11 mouse cellular contexts compared by ENCODE assay signal in genomic region chr9:96982940-96983339, GRCm38 (mm10). TPM values are rescaled to one million over a fixed set of nuclear protein-coding genes. Genes with fewer than 3 reads are reported as not detected.
DNase-seq lines count a peak whose midpoint lies in the region; ATAC-seq and TF ChIP-seq lines count a peak whose summit lies in the region.
"Had no signal": no experiment of that assay in that cellular context is flagged by ENCODE, and none has a peak within 500 bp of the region (broad histone marks: within the 10 kb centered on the region; RNA-seq: fewer than 3 reads in every experiment).

No protein-coding gene starts in this region.

- H3K27me3 ChIP-seq in heart, embryonic 16.5 days (ENCODE audit: control insufficient read depth, insufficient read depth, low read length), result no peaks in the 10 kb centered on the region
- no peaks in the 10 kb centered on the region for H3K27me3 ChIP-seq in liver, adult 2 months (ENCODE audit: control insufficient read depth, insufficient read depth, low read length)
- H3K27me3 ChIP-seq in liver, embryonic 11.5 days (replicated peaks; ENCODE audit: control insufficient read depth, insufficient read depth, low read length), result no peaks in the 10 kb centered on the region
- no peaks in the 10 kb centered on the region for H3K27me3 ChIP-seq in embryonic facial prominence, embryonic 11.5 days (ENCODE audit: control insufficient read depth, insufficient read depth, low read length)

- intact Hi-C loops in heart, postnatal 25 days (cut with DNase I), result no loop called here

- ATAC-seq in heart, embryonic 16.5 days (replicated peaks; ENCODE audit: extremely low read depth, insufficient read depth, low FRiP score), result no peak
- ATAC-seq in liver, embryonic 11.5 days (replicated peaks; ENCODE audit: low FRiP score), result no peak
- ATAC-seq in embryonic facial prominence, embryonic 11.5 days (replicated peaks; ENCODE audit: insufficient number of reproducible peaks, low FRiP score, low TSS enrichment, low read depth), result no peak

- H3K9me3 ChIP-seq in heart, embryonic 16.5 days (replicated peaks; ENCODE audit: control insufficient read depth, low read length), result no peaks in the 10 kb centered on the region
- no peaks in the 10 kb centered on the region for H3K9me3 ChIP-seq in liver, embryonic 11.5 days (ENCODE audit: control insufficient read depth, low read length)
- H3K9me3 ChIP-seq in embryonic facial prominence, embryonic 11.5 days (replicated peaks; ENCODE audit: control insufficient read depth, low read length), result no peaks in the 10 kb centered on the region

- H3K4me2 ChIP-seq in heart, embryonic 16.5 days (ENCODE audit: low read depth, low read length), result no peak overlapping the region
- H3K4me2 ChIP-seq in liver, embryonic 11.5 days, result no peak overlapping the region
- no peak overlapping the region for H3K4me2 ChIP-seq in embryonic facial prominence, embryonic 11.5 days (ENCODE audit: low read depth, low read length)

- no peak for TF ChIP-seq CTCF in liver, adult 2 months (IDR thresholded peaks at IDR 0.05; ENCODE audit: low read depth, low read length)

- no peaks in the 10 kb centered on the region for H3K36me3 ChIP-seq in heart, embryonic 16.5 days (ENCODE audit: control insufficient read depth, insufficient read depth)
- H3K36me3 ChIP-seq in liver, adult 2 months (ENCODE audit: control insufficient read depth, insufficient read depth, low read length), result no peaks in the 10 kb centered on the region
- H3K36me3 ChIP-seq in liver, embryonic 11.5 days (ENCODE audit: control insufficient read depth, insufficient read depth, low read length), result no peaks in the 10 kb centered on the region
- no peaks in the 10 kb centered on the region for H3K36me3 ChIP-seq in embryonic facial prominence, embryonic 11.5 days (replicated peaks; ENCODE audit: control insufficient read depth, insufficient read depth, low read depth, low read length)

- DNase-seq in embryo, embryonic 10 days (ENCODE audit: low spot score), result peak; percentile 53
- DNase-seq in embryo, embryonic 10.5 days (ENCODE audit: low spot score), result no peak
- DNase-seq in heart, postnatal 25 days (ENCODE audit: low spot score), result no peak
- no peak for DNase-seq in liver, adult 2 months (ENCODE audit: extremely low read depth, low read depth, low spot score)
- no peak for DNase-seq in liver, embryonic 11.5 days (ENCODE audit: low spot score)
- DNase-seq in embryonic facial prominence, embryonic 11.5 days (ENCODE audit: low spot score), result no peak
- no peak for DNase-seq in B cell, adult 2 months
- DNase-seq: adrenal gland, postnatal 10 days; cerebellum, postnatal 14 days; liver had no signal

- 36% methylated on average over 3 of the region's 3 CpGs for WGBS in heart, embryonic 16.5 days
- WGBS in liver, adult 2 months, result 85% methylated on average over 3 of the region's 3 CpGs
- 60% methylated on average over 3 of the region's 3 CpGs for WGBS in liver, embryonic 11.5 days
- WGBS in embryonic facial prominence, embryonic 11.5 days, result 30% methylated on average over 3 of the region's 3 CpGs

- TF ChIP-seq POLR2A in liver, adult 2 months (IDR thresholded peaks at IDR 0.05; ENCODE audit: extremely low read depth, insufficient read depth, low read length), result no peak

- no peaks in the 10 kb centered on the region for H3K79me2 ChIP-seq in liver, adult 2 months (ENCODE audit: control insufficient read depth, insufficient read depth, low read length)

- no peak overlapping the region for H3K4me3 ChIP-seq in heart, embryonic 16.5 days (ENCODE audit: low read length)
- H3K4me3 ChIP-seq in liver, adult 2 months (ENCODE audit: insufficient read depth, low read depth, low read length), result no peak overlapping the region
- no peak overlapping the region for H3K4me3 ChIP-seq in liver, embryonic 11.5 days (ENCODE audit: low read depth, low read length)
- H3K4me3 ChIP-seq in embryonic facial prominence, embryonic 11.5 days (ENCODE audit: low read depth, low read length), result no peak overlapping the region

- H3K27ac ChIP-seq in heart, embryonic 16.5 days (ENCODE audit: low read length), result peak overlapping the region; percentile 49
- H3K27ac ChIP-seq in liver, adult 2 months (replicated peaks; ENCODE audit: insufficient read depth, low read depth, low read length), result peak overlapping the region; percentile 25; the same call in 1 of the 2 replicates
- no peak overlapping the region for H3K27ac ChIP-seq in liver, embryonic 11.5 days (ENCODE audit: low read depth, low read length)
- H3K27ac ChIP-seq in embryonic facial prominence, embryonic 11.5 days (replicated peaks; ENCODE audit: low read depth, low read length), result peak overlapping the region; percentile 54

- H3K9ac ChIP-seq in heart, embryonic 16.5 days (ENCODE audit: low read length), result no peak overlapping the region
- H3K9ac ChIP-seq in liver, adult 2 months (ENCODE audit: low read depth, low read length), result no peak overlapping the region
- H3K9ac ChIP-seq in liver, embryonic 11.5 days (ENCODE audit: low read depth, low read length), result no peak overlapping the region
- H3K9ac ChIP-seq in embryonic facial prominence, embryonic 11.5 days (replicated peaks; ENCODE audit: low read length), result no peak overlapping the region

- H3K4me1 ChIP-seq in heart, embryonic 16.5 days (ENCODE audit: control insufficient read depth, insufficient read depth, low read length), result peaks cover 80% of the 10 kb centered on the region
- H3K4me1 ChIP-seq in liver, adult 2 months (ENCODE audit: control insufficient read depth, insufficient read depth, low read length), result peaks cover 19% of the 10 kb centered on the region
- peaks cover 23% of the 10 kb centered on the region for H3K4me1 ChIP-seq in liver, embryonic 11.5 days (replicated peaks; ENCODE audit: control insufficient read depth, insufficient read depth, low read length)
- peaks cover 27% of the 10 kb centered on the region for H3K4me1 ChIP-seq in embryonic facial prominence, embryonic 11.5 days (ENCODE audit: control insufficient read depth, insufficient read depth, low read length)

RNA-seq across cellular contexts. Expression of gene Spsb4, which starts 35.7 kb away (rescaled TPM):
- 53.2 and 53.7 TPM in 2 replicates for polyA plus RNA-seq in heart, embryonic 16.5 days (2015; fragmentation: Nextera tagmentation; extraction: Ambion mirVana)
- 10 to 100 TPM in 1 of 2 experiments, 1 to 10 TPM in 1; 5.6 to 10.5 TPM for total RNA-seq in heart, postnatal 25 days (2021)
- total RNA-seq in liver, adult 2 months (2014; rRNA removed), result 1.5 and 2.1 TPM in 2 replicates
- 2.9 and 3.5 TPM in 2 replicates for polyA plus RNA-seq in liver, adult 2 months (2012; rRNA removed)
- 6.8 and 8.1 TPM in 2 replicates for polyA plus RNA-seq in liver, embryonic 11.5 days (2014; fragmentation: Nextera tagmentation; extraction: Ambion mirVana)
- 39.7 TPM in 2 replicates for polyA plus RNA-seq in embryonic facial prominence, embryonic 11.5 days (2014; fragmentation: Nextera tagmentation; extraction: Ambion mirVana)
